Mouse (Mus musculus) ovary, postnatal 14 days (tissue): ENCODE data around the gene Pde3a.

Source experiments
- DNase-seq: peaks from one replicate; pipeline ENCODE4 v3.0.0; 2022; ENCODE audit warnings: low spot score

Gene Pde3a

GRCm38 (mm10) chr6:141248691-141249584 is at the start of gene Pde3a:
TSS of gene Pde3a (plus strand) at chr6:141249269.
- no peak for DNase-seq

DNA sequence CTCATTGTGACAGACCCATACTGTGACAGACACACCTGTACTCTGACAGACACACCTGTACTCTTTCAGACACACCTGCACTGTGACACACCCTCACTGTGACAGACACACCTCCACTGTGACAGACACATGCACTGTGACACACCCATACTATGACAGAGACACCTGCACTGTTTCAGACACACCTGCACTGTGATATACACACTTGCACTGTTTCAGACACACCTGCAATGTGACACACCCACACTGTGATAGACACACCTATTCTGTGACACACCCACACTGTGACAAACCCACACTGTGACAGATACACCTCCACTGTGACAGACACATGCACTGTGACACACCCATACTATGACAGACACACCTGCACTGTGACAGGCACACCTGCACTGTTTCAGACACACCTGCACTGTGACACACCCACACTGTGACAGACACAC is 48.9 kb upstream of the Pde3a start:
- DNase-seq, result no peak

GRCm38 (mm10) chr6:141207531-141207930 is 41.5 kb upstream of the Pde3a start:
- no peak for DNase-seq

DNA sequence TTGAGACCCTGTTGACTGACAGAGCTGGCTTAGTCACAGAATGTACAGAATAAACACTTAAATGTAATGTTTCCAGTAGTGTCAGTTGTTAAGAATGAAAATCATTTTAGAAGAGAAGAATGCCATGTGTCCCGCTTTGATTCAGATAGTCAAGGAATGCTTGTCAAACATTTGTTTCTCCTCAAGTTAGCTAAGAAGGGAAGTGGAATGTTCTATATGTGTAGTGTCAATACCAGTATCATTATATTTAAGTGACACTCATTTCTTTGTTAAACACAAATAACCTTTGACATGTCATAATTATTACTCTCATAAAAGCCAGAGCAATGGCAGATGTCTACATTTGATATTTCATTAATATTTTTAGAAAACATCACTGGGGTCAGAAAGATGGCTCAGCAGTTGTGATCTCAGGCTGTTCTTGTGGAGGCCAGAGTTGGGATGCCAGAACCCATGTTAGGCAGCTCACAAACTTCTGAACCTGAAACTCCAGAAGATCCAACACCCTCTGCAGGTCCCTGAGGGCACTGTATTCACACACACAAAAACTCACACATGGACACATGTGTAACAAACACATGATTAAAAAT is 40.7 kb upstream of the Pde3a start:
- no peak for DNase-seq

DNA sequence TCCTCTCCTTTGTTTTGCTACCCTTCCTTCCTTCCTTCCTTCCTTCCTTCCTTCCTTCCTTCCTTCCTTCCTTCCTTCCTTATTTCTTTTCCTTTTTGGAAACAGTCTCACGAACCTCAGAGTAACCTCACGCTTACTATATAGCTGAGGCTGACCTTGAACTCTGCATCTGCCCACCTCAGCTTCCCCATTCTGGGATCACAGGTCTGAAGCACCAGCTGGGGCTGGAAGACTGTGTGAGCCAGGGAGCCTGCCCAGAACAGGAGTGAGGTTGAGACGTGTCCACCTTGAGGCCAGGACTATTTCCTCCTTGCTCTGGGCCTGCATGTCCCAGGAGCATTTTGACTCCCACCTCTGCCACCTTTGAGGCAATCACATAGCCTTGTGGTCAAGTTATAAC is 39.0 kb upstream of the Pde3a start:
- no peak for DNase-seq

- no peak for DNase-seq
These were observed 28.0 kb upstream of the Pde3a start for GRCm38 (mm10) chr6:141221081-141221480.

DNA sequence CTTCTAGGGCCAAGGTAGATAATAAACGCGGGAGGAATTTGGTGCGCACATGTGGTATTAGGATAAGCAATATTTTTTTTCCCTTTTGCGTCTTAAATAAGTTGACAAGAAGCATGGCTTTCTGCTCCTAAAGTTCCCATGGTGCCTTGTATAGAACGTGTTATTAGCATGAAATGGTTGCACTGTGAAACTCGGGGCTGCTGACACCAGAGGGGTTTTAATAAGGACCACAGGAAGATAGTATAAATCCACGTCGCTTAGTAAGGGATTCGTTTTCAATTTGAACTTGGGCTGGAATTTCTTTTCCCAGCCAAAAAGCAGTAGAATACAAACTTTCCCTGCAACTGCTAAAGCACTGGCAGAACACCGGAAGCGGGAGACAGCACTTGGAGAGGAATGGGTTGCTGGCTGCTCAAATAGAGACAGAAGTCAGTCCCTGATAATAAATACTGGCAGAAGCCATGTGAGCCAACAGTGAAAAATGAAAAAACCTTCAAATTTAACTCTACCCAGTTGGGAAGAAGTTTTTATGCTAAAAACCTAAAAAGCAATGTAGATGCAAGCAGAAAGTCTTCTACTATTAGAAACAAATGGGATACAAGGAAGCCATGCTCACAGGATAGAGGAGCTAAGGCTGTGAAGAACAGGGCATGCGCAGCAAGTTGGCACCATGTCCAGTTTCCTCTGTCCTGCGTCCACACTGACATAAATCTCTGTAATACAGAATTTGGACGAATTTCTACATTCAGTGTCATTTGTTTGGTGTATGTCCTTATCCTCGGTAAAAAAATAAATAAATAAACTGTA is 22.0 kb upstream of the Pde3a start:
- DNase-seq, result no peak

DNA sequence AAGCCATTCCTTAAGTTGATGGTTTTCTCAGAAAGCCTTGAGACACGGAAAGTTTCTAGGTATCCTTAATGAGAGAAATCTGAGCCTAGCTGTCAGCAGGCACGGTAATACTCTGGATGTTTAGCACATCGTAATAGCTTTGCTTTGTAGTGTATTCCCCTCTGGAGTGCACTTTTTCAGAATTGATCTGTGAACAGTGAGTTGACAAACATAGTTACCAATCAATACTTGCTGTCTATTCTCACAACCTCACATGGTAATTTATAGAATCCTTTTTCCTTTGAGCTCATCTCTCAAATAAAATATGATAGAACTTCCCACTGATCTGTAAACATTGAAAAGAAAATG is 21.4 kb upstream of the Pde3a start:
- DNase-seq, result no peak

DNA sequence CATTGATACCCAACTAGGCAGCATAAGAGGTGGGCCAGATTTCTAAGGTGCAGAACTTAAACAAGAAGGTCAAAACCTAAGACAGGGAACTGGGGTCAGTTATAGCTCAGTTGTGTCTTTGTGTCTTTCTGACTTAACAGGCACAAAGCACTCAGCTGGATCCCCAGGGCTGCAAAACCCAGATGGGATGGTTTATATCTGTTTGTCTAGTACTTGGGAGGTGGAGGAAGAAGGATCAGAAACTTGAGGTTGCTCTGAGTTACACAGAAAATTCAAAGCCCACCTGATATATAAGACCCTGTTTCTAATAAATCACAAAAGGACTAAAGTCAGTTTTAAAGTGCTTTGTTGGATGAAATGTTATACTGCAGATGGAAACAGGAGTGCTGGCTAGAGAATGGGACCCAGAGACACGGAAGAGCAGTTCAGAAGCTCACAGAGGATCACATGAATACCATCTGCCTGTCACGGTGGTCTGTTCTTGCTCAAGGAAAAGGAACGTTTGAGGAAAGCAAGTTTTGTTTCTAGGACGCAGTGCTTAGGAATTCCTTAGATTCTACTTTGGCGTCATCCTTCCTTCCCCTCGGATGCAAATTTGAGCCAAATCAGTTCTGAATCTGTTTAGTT is 16.2 kb upstream of the Pde3a start:
- no peak for DNase-seq

GRCm38 (mm10) chr6:141241809-141242208 is 7.3 kb upstream of the Pde3a start:
- DNase-seq, result no peak

DNA sequence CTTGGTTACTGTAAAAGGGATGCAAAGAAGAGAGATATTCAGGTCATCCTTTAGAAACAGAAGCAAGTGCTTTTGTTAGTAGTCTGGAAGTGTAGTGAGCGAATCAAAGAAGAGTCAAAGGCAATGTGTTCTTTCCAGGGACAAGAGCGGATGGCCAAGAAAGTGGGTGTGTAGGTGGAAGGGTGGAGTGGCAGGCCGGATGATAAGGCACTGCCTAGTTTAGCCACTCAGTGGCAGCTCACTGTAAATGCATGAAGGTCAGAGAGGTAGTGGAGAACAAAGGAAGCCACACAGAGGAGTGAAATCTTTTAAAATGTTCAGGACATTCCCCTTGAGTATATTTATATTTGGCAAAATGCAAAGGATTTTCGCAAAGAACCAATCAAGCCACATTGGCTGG is 4.0 kb upstream of the Pde3a start:
- no peak for DNase-seq

GRCm38 (mm10) chr6:141246391-141246790 is 2.7 kb upstream of the Pde3a start:
- DNase-seq, result no peak

DNA sequence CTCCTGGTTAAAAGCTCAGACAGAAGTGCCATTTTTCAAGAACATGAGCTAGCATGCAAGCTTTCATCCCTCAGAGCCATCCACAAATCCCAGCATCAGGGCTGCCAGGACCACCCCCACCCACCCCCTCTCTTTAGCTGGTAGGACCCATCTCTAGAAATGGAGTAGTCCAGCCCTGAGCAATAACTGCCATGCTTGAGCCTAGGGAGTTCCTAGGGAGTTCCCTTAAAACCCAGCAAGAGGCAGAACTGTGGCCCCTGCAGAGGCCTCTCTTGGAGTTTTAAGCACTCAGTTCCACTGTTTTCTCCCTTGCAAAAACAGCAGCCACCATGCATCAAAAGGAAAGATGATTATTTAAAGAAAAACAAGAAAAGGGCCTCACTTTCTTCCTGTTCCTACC is 988 bp upstream of the Pde3a start:
- no peak for DNase-seq

GRCm38 (mm10) chr6:141249585-141250295 is 671 bp downstream of the Pde3a start:
- peak; percentile 68 for DNase-seq

- DNase-seq, result peak; percentile 18
These were observed 1.2 kb downstream of the Pde3a start for GRCm38 (mm10) chr6:141250296-141250629.

- DNase-seq, result no peak
These were observed 1.9 kb downstream of the Pde3a start for GRCm38 (mm10) chr6:141250984-141251383.

DNA sequence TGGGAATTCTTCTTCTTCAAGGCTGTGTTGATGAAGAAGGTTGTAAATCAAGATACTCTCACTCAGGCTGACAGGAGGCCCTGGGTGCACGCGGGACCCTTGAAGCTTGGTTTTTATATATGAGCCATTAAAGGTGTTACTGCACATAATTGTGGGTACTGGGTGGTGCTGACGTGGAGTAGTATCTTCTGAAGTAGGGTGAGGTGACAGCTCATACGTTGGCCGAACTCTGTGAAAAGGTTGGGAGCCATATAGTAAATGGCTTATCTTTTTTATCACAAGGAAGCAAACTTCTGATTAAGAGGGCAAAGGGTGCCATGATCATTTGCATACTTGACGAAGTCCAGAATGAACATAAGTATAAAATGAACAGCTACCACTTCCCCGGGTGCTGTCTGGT is 3.5 kb downstream of the Pde3a start:
- DNase-seq, result no peak

DNA sequence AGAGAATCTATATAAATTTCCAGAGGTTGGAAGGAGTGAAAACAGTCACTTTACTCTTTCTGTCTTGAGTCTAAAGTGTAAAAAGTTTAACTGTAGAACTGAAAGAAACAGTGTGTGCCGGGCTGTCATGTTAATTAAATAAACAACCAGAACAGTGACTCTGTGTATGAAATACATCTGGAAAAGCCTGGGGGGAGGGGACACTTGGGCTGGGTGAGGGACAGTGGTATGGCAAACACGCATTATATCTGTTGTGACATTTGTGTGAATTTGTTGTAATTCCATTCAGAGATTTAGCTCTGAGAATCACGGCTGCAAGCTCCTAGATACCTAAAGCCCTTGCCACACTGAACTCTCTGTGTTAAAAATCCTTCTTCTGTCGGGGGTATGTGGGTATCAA is 5.9 kb downstream of the Pde3a start:
- DNase-seq, result no peak

- DNase-seq, result no peak
These were observed 7.8 kb downstream of the Pde3a start for GRCm38 (mm10) chr6:141256896-141257295.

DNA sequence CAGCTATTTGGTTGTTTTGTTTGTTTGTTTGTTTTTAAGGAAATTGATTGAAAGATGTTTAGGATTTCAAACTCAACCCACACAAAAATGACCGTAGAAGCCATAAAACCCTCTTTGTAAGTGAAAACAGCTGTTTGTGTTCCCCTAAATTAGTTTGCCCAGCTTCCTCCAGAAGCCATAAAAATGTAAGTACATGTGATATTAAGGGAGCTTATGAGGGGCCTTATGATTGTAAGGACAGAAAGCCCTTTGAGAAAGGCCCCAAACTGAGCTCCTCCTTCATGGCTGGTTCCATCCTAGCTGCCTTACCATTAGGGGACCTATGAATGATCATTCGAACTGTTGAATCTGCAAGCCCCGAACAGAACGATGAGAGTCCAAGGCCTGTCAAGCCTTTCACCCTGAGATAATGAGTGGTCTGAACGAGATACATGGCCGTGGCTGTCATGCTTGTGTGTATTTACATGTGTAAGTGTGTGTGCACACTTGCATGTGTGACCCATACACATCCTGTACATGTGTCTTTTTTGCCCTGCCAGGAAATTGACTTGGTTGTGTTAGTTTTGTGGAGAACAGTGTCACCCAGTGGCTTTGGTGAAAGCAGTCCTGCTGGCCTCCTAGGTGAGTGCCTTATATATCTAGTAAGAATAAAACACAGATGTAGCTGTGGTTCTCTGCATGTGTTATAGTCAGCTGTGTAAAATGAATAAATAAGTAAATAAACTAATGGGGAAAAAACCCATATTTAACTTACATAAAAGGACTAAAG is 8.5 kb downstream of the Pde3a start:
- DNase-seq, result no peak

GRCm38 (mm10) chr6:141265257-141265656 is 16.2 kb downstream of the Pde3a start:
- no peak for DNase-seq
